Mouse (Mus musculus): ENCODE data around the gene Spata21. TPM values are rescaled to one million over a fixed set of nuclear protein-coding genes. Genes with fewer than 3 reads are reported as not detected.

Spata21 gene
- polyA plus RNA-seq, 1 experiment from 2014 or later = 0.46 TPM

DNA sequence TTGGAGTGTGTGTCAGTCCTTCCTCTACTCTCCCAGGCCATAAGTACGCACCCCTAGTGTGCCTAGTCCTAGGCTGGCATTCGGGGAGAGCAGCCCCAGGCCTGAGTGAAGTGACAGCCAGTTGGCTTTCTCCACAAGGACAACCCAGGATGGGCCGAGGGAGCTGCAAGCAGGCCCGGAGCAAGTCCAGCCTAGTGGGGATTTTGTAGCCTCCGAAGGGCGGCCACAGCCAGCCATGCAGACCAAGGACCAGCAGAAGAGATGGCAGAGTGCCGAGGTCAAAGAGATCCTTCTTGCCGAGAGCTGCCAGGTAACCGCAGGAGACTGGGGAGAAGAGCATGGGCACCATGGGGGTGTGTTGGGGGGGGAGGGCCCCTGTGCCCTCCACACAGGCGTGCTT is 6.9 kb downstream of the Spata21 start:
- no peak for ATAC-seq
- no peak overlapping the region for H3K4me2 ChIP-seq (ENCODE audit: low read length)
- no peaks in the 10 kb centered on the region for H3K27me3 ChIP-seq (replicated peaks; ENCODE audit: control insufficient read depth, insufficient read depth, low read length)
- no peaks in the 10 kb centered on the region for H3K4me1 ChIP-seq (replicated peaks; ENCODE audit: control insufficient read depth, insufficient read depth, low read length)
- H3K9me3 ChIP-seq (ENCODE audit: control insufficient read depth, low read length) = no peaks in the 10 kb centered on the region
- 81% methylated on average over 10 of the region's 10 CpGs for WGBS
- H3K4me3 ChIP-seq (replicated peaks; ENCODE audit: low read length) = no peak overlapping the region
- H3K27ac ChIP-seq (ENCODE audit: low read length) = no peak overlapping the region
- H3K36me3 ChIP-seq (ENCODE audit: control insufficient read depth, insufficient read depth) = no peaks in the 10 kb centered on the region
- H3K9ac ChIP-seq (replicated peaks; ENCODE audit: low read depth, low read length) = no peak overlapping the region

GRCm38 (mm10) chr4:141096710-141097109 is 8.6 kb downstream of the Spata21 start:
- Histone ChIP-seq H3K4me2 (ENCODE audit: low read length) (no peak overlapping the region), H3K27ac (ENCODE audit: low read length) (no peak overlapping the region), H3K27me3 (replicated peaks; ENCODE audit: control insufficient read depth, insufficient read depth, low read length) (no peaks in the 10 kb centered on the region), H3K4me3 (replicated peaks; ENCODE audit: low read length) (no peak overlapping the region), H3K9ac (replicated peaks; ENCODE audit: low read depth, low read length) (no peak overlapping the region), H3K36me3 (ENCODE audit: control insufficient read depth, insufficient read depth) (no peaks in the 10 kb centered on the region), H3K9me3 (ENCODE audit: control insufficient read depth, low read length) (no peaks in the 10 kb centered on the region), H3K4me1 (replicated peaks; ENCODE audit: control insufficient read depth, insufficient read depth, low read length) (no peaks in the 10 kb centered on the region)
- 7% methylated on average over 9 of the region's 9 CpGs for WGBS
- no peak for ATAC-seq

- no peak overlapping the region for H3K27ac ChIP-seq (ENCODE audit: low read length)
- 80% methylated on average over 4 of the region's 4 CpGs for WGBS
Observed at GRCm38 (mm10) chr4:141098935-141099334, 10.8 kb downstream of the Spata21 start.

GRCm38 (mm10) chr4:141099956-141100355 is 11.8 kb downstream of the Spata21 start:
- H3K27ac ChIP-seq (ENCODE audit: low read length) = no peak overlapping the region
- no peaks in the 10 kb centered on the region for H3K4me1 ChIP-seq (replicated peaks; ENCODE audit: control insufficient read depth, insufficient read depth, low read length)
- H3K4me2 ChIP-seq (ENCODE audit: low read length) = no peak overlapping the region
- no peak overlapping the region for H3K9ac ChIP-seq (replicated peaks; ENCODE audit: low read depth, low read length)
- H3K36me3 ChIP-seq (ENCODE audit: control insufficient read depth, insufficient read depth) = no peaks in the 10 kb centered on the region
- whole genome bisulfite sequencing = 79% methylated on average over 5 of the region's 5 CpGs
- H3K27me3 ChIP-seq (replicated peaks; ENCODE audit: control insufficient read depth, insufficient read depth, low read length) = no peaks in the 10 kb centered on the region
- no peak for ATAC-seq
- no peak overlapping the region for H3K4me3 ChIP-seq (replicated peaks; ENCODE audit: low read length)
- H3K9me3 ChIP-seq (ENCODE audit: control insufficient read depth, low read length) = no peaks in the 10 kb centered on the region

More at GRCm38 (mm10) chr4:141098935-141099334, 10.8 kb downstream of the Spata21 start:
- Histone ChIP-seq H3K9ac (replicated peaks; ENCODE audit: low read depth, low read length) (no peak overlapping the region), H3K36me3 (ENCODE audit: control insufficient read depth, insufficient read depth) (no peaks in the 10 kb centered on the region), H3K27me3 (replicated peaks; ENCODE audit: control insufficient read depth, insufficient read depth, low read length) (no peaks in the 10 kb centered on the region), H3K4me3 (replicated peaks; ENCODE audit: low read length) (no peak overlapping the region), H3K9me3 (ENCODE audit: control insufficient read depth, low read length) (no peaks in the 10 kb centered on the region), H3K4me1 (replicated peaks; ENCODE audit: control insufficient read depth, insufficient read depth, low read length) (no peaks in the 10 kb centered on the region), H3K4me2 (ENCODE audit: low read length) (no peak overlapping the region)
- ATAC-seq = no peak

DNA sequence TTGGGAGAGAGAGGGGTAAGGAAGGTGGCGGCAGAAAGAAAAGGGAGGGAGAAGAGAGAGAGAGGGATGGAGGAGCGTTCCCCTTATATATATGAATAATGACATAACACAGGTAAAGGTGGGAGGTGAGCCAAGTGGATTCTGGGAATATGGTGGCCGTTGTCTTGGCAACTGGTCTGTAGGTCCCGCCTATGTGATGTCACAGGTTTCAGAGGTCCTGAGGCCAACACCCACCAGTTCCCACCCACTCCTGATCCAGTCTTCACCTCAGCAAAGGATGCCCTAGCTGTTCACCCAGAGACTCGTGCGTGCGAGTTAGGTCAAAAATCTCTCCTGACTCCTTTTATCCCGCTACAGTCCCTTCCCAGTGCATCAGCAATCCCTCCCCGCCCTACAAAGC is 13.2 kb downstream of the Spata21 start:
- Histone ChIP-seq H3K4me1 (replicated peaks; ENCODE audit: control insufficient read depth, insufficient read depth, low read length) (no peaks in the 10 kb centered on the region), H3K36me3 (ENCODE audit: control insufficient read depth, insufficient read depth) (no peaks in the 10 kb centered on the region), H3K4me2 (ENCODE audit: low read length) (no peak overlapping the region), H3K27ac (ENCODE audit: low read length) (no peak overlapping the region), H3K9me3 (ENCODE audit: control insufficient read depth, low read length) (no peaks in the 10 kb centered on the region), H3K9ac (replicated peaks; ENCODE audit: low read depth, low read length) (no peak overlapping the region), H3K27me3 (replicated peaks; ENCODE audit: control insufficient read depth, insufficient read depth, low read length) (no peaks in the 10 kb centered on the region), H3K4me3 (replicated peaks; ENCODE audit: low read length) (no peak overlapping the region)
- ATAC-seq = no peak
- 92% methylated on average over 9 of the region's 9 CpGs for WGBS

DNA sequence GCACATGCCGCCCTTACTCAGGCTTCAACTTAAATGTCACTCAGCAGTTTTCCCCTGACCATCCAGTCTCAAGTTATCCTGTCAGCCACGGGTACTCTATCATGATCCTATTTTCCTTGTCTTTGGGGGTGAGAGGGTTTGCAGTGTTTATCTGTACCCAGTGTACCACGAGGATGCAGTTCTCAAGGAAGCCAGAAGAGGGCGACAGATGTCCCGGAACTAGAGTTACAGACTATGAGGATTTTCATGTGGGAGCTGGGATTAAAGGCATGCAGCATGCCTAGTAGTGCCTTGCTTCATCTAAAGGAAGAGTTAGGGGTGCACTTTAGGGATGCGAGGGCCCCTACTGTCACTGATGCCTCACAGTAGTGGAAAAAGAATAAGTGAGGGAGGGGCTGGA is 13.7 kb downstream of the Spata21 start:
- H3K27ac ChIP-seq (ENCODE audit: low read length) = no peak overlapping the region
- ATAC-seq = no peak
- no peaks in the 10 kb centered on the region for H3K9me3 ChIP-seq (ENCODE audit: control insufficient read depth, low read length)
- no peaks in the 10 kb centered on the region for H3K36me3 ChIP-seq (ENCODE audit: control insufficient read depth, insufficient read depth)
- H3K27me3 ChIP-seq (replicated peaks; ENCODE audit: control insufficient read depth, insufficient read depth, low read length) = no peaks in the 10 kb centered on the region
- H3K4me1 ChIP-seq (replicated peaks; ENCODE audit: control insufficient read depth, insufficient read depth, low read length) = no peaks in the 10 kb centered on the region
- no peak overlapping the region for H3K9ac ChIP-seq (replicated peaks; ENCODE audit: low read depth, low read length)
- WGBS = 64% methylated on average over 6 of the region's 6 CpGs
- no peak overlapping the region for H3K4me3 ChIP-seq (replicated peaks; ENCODE audit: low read length)
- H3K4me2 ChIP-seq (ENCODE audit: low read length) = no peak overlapping the region

GRCm38 (mm10) chr4:141106526-141107183 is 18.5 kb downstream of the Spata21 start:
- H3K36me3 ChIP-seq (ENCODE audit: control insufficient read depth, insufficient read depth) = peaks cover 3% of the 10 kb centered on the region; the same call in 1 of the 2 replicates
- ATAC-seq = no peak

DNA sequence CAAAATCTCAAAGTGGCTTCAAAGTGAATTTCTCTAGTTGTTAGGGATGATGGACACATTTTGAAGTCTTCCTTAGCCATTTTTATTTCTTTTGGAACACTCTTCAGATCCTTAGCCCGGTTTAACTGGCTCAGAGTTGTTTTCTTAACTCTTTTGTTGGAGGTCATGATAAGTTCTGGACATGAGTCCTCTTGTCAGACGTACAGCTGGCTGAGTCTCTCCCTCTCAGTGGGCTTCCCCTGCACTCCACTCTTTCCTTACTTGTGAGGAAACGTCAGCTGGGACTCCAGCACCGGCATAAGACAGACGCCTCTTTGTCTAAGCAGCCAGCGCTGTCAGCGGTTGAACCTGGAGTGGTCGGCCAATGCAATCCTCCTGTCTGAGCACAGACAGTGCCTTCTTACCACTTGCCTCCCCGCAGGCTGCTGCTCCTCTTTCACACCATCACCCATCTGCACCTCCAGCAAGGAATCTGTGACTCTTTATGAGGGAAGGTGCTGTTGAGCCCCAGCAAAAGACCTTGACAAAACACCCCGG is 20.1 kb downstream of the Spata21 start:
- no peaks in the 10 kb centered on the region for H3K27me3 ChIP-seq (replicated peaks; ENCODE audit: control insufficient read depth, insufficient read depth, low read length)
- H3K9me3 ChIP-seq (ENCODE audit: control insufficient read depth, low read length) = no peaks in the 10 kb centered on the region
- H3K4me2 ChIP-seq (ENCODE audit: low read length) = no peak overlapping the region
- ATAC-seq = no peak
- no peak overlapping the region for H3K9ac ChIP-seq (replicated peaks; ENCODE audit: low read depth, low read length)
- H3K4me1 ChIP-seq (replicated peaks; ENCODE audit: control insufficient read depth, insufficient read depth, low read length) = no peaks in the 10 kb centered on the region
- H3K36me3 ChIP-seq (ENCODE audit: control insufficient read depth, insufficient read depth) = peaks cover 3% of the 10 kb centered on the region; the same call in 1 of the 2 replicates
- H3K27ac ChIP-seq (ENCODE audit: low read length) = no peak overlapping the region
- 46% methylated on average over 10 of the region's 10 CpGs for WGBS
- no peak overlapping the region for H3K4me3 ChIP-seq (replicated peaks; ENCODE audit: low read length)

More at GRCm38 (mm10) chr4:141106526-141107183, 18.5 kb downstream of the Spata21 start:
- Histone ChIP-seq H3K27ac (ENCODE audit: low read length) (no peak overlapping the region), H3K4me2 (ENCODE audit: low read length) (no peak overlapping the region), H3K27me3 (replicated peaks; ENCODE audit: control insufficient read depth, insufficient read depth, low read length) (no peaks in the 10 kb centered on the region), H3K9me3 (ENCODE audit: control insufficient read depth, low read length) (no peaks in the 10 kb centered on the region), H3K9ac (replicated peaks; ENCODE audit: low read depth, low read length) (no peak overlapping the region), H3K4me3 (replicated peaks; ENCODE audit: low read length) (no peak overlapping the region), H3K4me1 (replicated peaks; ENCODE audit: control insufficient read depth, insufficient read depth, low read length) (no peaks in the 10 kb centered on the region)
- 87% methylated on average over 16 of the region's 16 CpGs for WGBS

DNA sequence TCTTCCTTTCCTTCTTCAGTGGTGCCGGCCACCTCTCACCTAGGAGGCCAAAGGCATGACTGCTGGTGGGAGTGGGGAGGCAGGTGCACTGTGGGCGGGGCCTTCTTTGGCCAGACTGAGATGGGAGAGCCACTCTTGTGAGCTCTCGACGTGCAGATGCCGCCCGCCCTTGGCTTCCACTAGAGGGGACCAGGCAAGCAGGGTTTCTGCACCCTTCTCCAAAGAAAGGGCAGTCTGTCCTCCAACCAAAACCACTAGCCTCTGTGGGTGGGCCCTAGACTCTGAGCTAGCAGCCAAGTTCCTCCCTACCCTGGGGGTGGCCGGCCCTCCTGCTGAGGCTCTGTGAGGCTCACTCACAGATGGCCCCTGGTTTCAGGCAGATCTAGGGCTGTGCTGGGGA is 25.7 kb downstream of the Spata21 start:
- H3K36me3 ChIP-seq (ENCODE audit: control insufficient read depth, insufficient read depth) = peaks cover 10% of the 10 kb centered on the region
- 82% methylated on average over 7 of the region's 7 CpGs for WGBS
- ATAC-seq = no peak

More for the DNA sequence above, 25.7 kb downstream of the Spata21 start:
- Histone ChIP-seq H3K9me3 (ENCODE audit: control insufficient read depth, low read length) (no peaks in the 10 kb centered on the region), H3K4me2 (ENCODE audit: low read length) (no peak overlapping the region), H3K9ac (replicated peaks; ENCODE audit: low read depth, low read length) (no peak overlapping the region), H3K4me3 (replicated peaks; ENCODE audit: low read length) (no peak overlapping the region), H3K27ac (ENCODE audit: low read length) (no peak overlapping the region), H3K4me1 (replicated peaks; ENCODE audit: control insufficient read depth, insufficient read depth, low read length) (no peaks in the 10 kb centered on the region), H3K27me3 (replicated peaks; ENCODE audit: control insufficient read depth, insufficient read depth, low read length) (no peaks in the 10 kb centered on the region)
